Mouse (Mus musculus) brown adipose tissue, adult 24 weeks (tissue): Measurements from ENCODE around the gene Cyth1. TPM values are rescaled to one million over a fixed set of nuclear protein-coding genes. Genes with fewer than 3 reads are reported as not detected.

Experiments used
- H3K27ac ChIP-seq: fragments of 200-500 bp; replicated peaks from 2 replicates; pipeline ENCODE4 v1.5.1; 2012; ENCODE audit warnings: low read depth, mild to moderate bottlenecking, low read length
- H3K4me1 ChIP-seq: fragments of 200-500 bp; 2 replicates; pipeline ENCODE4 v1.6.1; 2012; ENCODE audit warnings: low read length, mixed read lengths; ENCODE audit not compliant: control insufficient read depth, insufficient read depth, insufficient read length
- H3K4me3 ChIP-seq: fragments of 200-500 bp; 2 replicates; pipeline ENCODE4 v1.5.1; 2012; ENCODE audit warnings: low read depth, mild to moderate bottlenecking, low read length, moderate library complexity; ENCODE audit not compliant: insufficient read depth
- polyA plus RNA-seq: library from polyadenylated mRNA; stranded (reverse); fragments of >200 nt; gene quantifications from 2 replicates; pipeline ENCODE4 v1.2.4, GENCODE M21; 2012; ENCODE audit not compliant: missing spikeins, insufficient read depth, insufficient read length

Gene Cyth1
- polyA plus RNA-seq, 1 experiment, result 41.9 TPM

DNA sequence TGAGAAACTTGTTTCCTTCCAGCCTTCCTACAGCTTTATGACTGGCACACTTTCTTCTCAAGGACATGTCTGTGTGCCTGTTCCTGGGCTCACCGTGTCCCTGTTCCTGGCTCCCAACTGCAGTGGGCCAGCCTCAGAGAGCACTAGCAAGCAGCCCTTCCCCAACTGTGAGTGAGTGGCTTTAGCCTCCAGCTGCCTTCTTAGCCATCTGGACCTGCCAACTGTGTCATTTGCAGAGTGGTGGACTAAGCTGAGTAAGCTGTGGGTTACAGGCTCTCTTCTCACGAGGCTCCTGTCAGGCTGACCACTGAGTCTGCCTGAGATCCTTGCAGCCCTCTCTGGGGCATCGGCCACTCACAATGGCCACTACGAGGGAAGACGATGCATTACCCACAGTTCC lies 75.6 kb downstream of the Cyth1 start:
- Histone ChIP-seq H3K4me3 (no peak overlapping the region), H3K27ac (peak overlapping the region; percentile 37), H3K4me1 (peaks cover 18% of the 10 kb centered on the region)

DNA sequence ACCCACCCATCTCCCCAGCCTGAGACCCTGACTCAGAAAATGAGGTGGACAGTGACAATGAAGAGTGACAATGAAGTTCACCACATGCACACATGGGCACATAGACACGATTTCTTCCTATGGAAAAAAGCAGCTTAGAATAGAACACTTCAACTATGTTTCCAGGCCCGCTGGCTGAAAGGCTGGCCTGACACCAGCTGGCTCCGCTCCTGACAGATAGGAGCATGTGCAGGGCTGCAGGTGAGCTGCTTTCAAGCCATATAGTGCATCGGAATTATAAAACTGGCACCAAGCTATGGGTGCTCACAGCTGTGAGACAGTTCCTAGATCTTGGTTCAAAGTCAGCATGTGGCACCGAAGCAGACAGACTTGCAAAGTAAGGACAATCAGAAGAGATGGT lies 78.1 kb downstream of the Cyth1 start:
- H3K4me1 ChIP-seq, result peaks cover 18% of the 10 kb centered on the region
- peak overlapping the region; percentile 70 for H3K27ac ChIP-seq
- no peak overlapping the region for H3K4me3 ChIP-seq

DNA sequence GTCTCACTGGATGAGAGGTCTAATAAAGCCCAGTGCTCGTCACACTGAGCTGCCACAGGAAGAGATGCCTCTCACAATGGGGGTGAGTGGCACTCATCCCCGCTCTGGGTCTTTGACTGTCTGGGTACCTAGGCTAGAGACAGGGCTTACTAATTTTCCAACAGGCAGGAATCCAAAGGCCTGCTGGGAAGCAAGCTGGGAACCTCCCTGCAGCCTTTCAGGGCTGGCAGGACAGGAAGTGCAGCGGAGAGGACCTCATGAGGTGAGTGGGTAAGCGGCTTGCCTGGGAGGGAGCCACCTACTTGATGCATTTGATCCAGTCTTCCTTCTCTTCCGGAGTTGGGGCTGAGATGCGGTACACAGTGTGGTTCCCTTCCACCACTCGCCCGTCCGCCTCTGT lies 79.7 kb downstream of the Cyth1 start:
- peaks cover 18% of the 10 kb centered on the region for H3K4me1 ChIP-seq
- no peak overlapping the region for H3K4me3 ChIP-seq
- 0 out of 2 replicates have a peak overlapping the region, but pooled peaks have one; percentile 17 for H3K27ac ChIP-seq

- H3K4me3 ChIP-seq, result no peak overlapping the region
- H3K4me1 ChIP-seq, result peaks cover 11% of the 10 kb centered on the region
- H3K27ac ChIP-seq, result no peak overlapping the region
Observed at GRCm38 (mm10) chr11:118166626-118167025, 81.8 kb downstream of the Cyth1 start.

DNA sequence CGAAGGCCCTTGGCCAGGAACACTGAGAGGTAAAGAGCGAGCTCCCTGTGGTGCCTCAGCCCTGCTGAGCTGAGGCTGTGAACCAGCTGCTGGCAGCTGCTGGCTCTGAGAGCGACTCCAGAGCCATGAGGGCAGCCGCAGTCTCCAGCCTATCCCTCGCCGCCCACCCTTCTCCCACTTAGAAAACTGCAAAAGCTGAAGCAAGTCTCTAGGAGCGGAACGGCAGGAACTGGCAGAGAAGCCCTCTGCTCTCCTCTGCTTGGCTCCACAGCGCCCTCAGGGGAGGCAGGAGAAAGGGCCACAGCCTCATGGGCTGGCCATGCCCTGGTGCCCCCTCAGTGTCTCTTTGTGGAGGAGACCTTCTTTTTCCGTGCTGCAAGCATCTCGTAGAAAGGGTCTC lies 82.7 kb downstream of the Cyth1 start:
- Histone ChIP-seq H3K27ac (no peak overlapping the region), H3K4me1 (peaks cover 7% of the 10 kb centered on the region; the same call in 1 of the 2 replicates), H3K4me3 (no peak overlapping the region)

DNA sequence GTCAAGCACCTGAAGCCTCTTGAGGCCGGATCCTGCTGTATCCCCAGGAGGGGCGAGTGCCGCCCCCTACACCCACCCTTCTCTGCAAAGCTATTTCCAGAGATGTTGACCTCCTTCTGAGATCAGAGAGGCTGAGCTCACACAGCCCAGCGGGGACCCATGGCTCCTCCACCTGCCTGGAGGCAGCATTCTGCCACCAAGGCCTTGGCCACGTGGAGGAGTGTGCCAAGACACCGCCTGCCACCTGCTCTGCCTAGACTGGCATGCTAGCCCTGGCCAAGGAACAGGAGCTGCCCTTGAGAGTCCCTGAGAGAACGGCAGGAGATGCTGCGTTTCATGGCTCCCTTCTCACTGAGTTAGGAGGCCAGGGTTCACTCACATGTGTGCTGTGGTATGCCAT lies 83.8 kb downstream of the Cyth1 start:
- Histone ChIP-seq H3K4me1 (0 out of 2 replicates have a peak, but pooled peaks cover 1% of the 10 kb centered on the region), H3K4me3 (no peak overlapping the region), H3K27ac (no peak overlapping the region)

- H3K4me3 ChIP-seq, result no peak overlapping the region
- H3K4me1 ChIP-seq, result no peaks in the 10 kb centered on the region
- no peak overlapping the region for H3K27ac ChIP-seq
Observed at GRCm38 (mm10) chr11:118162245-118162644, 86.1 kb downstream of the Cyth1 start.

- no peaks in the 10 kb centered on the region for H3K4me1 ChIP-seq
- no peak overlapping the region for H3K4me3 ChIP-seq
- H3K27ac ChIP-seq, result no peak overlapping the region
Observed at GRCm38 (mm10) chr11:118161240-118161639, 87.2 kb downstream of the Cyth1 start.

DNA sequence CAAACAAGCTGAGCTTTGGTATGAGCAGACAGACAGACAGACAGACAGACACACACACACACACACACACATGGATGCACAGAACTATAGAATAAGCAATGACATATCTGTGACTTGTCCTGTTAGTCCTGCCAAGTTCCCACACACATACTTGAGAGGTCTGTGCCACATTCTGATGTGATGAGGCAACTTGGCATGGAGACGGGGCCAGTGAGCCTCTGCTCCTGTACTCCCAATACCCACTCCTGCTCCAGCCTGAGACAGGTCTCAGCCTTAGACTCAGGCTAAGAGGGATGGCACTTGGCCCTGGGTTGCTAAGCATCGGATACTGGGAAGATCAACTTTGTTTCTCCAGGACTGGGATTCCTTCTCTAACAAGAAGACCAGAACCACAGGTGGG lies 87.6 kb downstream of the Cyth1 start:
- no peak overlapping the region for H3K4me3 ChIP-seq
- H3K27ac ChIP-seq, result no peak overlapping the region
- no peaks in the 10 kb centered on the region for H3K4me1 ChIP-seq

DNA sequence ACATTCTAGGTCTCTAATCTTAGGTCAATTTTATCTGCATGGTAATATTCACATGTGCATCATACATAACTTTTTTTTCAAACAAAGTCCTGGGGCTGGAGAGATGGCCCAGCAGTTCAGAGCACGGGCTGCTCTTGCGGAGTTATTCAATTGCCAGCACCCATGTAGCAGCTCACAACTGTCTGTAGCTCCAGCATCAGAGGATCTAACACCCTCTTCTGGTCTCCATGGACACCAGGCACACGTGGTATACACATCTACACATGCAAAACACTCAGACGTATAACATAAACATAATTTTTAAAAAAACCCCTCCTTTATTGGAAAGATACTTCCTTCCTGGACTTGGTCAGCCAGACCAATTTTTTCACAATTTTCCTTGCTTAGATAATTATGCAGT lies 89.6 kb downstream of the Cyth1 start:
- Histone ChIP-seq H3K27ac (no peak overlapping the region), H3K4me1 (no peaks in the 10 kb centered on the region), H3K4me3 (no peak overlapping the region)

DNA sequence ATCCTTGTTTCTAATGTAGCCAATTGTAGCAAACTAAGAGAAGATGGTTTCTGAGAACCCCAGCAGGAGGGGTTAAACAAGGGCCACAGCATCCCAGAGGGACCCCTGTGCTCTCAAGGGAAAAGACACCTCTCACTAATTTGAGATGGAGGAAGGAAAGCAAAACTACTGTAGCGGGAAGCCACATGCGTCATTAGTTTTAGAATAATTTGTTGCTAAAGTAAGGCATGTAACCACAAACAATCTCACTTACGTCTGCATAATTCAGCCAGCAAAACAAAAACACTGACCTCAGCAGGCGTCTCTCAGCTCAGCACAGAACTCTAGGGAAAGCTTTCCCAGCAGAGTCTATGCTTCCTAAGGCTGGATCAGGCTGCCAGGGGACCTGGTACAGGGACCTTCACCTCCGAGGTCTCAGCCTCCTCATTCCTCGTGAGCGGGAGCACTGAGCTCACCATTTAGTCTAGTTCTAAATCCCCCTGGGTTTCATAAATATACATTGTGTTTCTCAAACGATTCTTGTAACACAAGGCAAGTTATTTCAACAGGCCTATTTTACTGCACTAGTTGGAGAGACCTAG lies 91.8 kb downstream of the Cyth1 start:
- no peak overlapping the region for H3K4me3 ChIP-seq
- H3K4me1 ChIP-seq, result no peaks in the 10 kb centered on the region
- H3K27ac ChIP-seq, result peak overlapping the region; percentile 56; the same call in 1 of the 2 replicates

DNA sequence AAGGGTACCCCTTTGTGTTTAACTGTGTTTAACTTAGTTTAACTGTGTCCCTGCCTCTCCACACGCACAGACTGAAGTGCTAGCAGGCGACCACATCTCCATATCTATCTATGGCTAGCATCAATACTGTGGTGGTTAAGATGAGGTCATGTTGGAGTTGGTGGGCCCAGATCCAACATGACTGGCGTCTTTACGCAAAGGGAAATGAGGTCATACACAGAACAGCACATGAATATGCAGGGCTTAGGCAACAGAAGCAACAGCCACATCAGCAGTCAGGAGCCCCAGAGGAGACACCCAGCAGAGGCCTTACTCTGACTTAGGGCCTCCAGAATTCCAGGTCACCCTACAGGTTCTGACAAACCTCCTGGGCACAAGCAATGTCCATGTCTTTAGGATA lies 95.4 kb downstream of the Cyth1 start:
- Histone ChIP-seq H3K4me1 (0 out of 2 replicates have a peak, but pooled peaks cover 3% of the 10 kb centered on the region), H3K27ac (no peak overlapping the region; the same call in 1 of the 2 replicates), H3K4me3 (no peak overlapping the region)

DNA sequence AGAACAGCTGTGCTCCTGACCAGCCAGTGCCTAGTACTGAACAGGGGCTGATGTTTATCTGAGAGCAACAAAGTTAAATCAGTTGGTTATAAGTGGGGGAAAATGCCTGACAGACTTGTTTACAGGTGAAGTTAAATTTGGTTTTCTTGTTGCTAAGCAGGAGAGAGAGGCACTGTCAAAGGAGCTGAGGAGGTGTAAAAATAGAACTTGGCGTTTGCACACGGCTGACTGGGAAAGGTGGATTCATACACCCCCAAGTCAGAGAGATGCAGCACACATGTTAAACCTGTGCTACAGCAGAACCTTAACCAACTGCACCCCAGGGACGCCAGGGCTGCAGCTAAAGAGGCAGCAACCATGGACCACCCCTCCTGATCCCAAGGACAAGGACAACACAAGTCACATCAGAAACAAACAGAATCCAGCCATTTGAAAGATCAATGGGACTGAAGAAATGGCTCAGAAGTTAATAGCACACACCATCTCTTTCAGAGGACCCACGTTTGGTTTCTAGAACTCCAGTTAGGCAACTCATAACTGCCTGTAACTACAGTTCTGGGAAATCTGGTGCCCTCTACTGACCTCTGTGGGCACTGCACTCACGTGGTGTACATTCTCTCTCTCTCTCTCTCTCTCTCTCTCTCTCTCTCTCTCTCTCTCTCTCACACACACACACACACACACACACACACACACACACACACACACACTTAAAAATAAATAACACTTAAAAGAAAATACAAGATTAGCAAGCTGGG lies 96.8 kb downstream of the Cyth1 start:
- H3K4me3 ChIP-seq, result no peak overlapping the region
- 0 out of 2 replicates have a peak, but pooled peaks cover 3% of the 10 kb centered on the region for H3K4me1 ChIP-seq
- H3K27ac ChIP-seq, result no peak overlapping the region

DNA sequence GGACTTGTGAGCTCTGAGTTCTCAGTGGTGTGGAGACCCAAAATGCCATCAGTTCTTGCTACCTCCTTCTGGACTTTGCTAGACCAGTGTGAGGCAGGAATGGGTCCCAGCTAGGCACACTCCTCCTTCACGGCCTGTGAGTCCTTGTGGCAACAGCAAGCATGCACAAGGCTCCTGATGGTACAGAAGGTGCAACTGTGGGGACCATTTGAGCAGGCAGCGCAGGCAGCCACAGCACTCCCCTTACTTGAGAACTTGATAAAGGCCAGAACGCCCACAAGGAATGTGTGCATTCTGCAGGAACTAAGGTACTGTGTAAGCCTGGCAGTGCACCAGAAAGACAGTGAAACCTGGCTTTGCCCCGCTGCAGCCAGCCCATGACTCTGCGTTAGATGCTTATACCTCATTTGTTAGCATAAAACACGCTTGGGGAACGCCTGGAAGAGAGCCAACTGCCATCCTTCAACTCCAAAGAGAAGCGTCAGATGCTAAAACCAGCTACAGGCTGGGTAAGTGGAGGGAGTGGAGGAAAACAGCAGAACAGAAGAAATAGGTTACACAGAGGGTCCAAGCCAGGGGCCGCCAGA lies 98.2 kb downstream of the Cyth1 start:
- H3K27ac ChIP-seq, result peak overlapping the region; percentile 19; the same call in 1 of the 2 replicates
- 0 out of 2 replicates have a peak, but pooled peaks cover 3% of the 10 kb centered on the region for H3K4me1 ChIP-seq
- no peak overlapping the region for H3K4me3 ChIP-seq

DNA sequence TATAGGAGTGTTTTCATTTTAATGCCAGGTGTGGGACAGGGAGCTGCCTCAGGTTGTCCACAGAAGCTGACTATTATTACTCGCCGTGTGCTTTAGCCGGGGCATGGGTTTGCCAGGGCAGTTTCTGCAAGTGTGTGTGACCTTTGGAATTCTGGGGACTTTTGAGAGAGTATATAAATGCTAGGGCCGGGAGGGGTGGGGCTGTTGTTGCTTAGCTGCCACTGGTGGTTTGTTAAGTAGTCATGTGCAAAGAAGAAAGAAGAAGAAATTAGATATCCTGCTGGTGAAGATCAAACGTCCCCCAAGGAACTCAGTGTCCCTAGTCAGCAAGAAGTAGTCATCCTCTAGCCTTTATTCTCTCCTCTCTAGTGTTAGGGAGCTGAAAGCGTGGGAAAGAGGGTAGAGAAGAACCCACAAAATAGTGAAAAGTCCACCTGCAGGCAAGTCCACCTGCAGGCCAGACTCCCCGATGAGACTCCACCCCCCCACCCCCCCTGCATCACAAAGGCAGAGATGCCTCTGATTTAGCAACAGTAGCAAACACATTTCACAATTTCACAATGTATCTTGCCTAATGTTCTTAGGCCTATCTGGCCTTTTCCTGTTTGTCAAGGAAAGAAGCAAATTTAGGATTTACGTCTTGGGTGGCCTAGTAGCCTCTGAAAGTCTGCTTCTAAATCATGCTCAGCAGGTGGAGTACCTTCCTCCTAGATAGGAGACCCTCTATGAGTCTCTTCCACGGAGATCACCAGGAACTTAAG lies 100.3 kb downstream of the Cyth1 start:
- Histone ChIP-seq H3K4me3 (no peak overlapping the region), H3K27ac (peak overlapping the region; percentile 44), H3K4me1 (0 out of 2 replicates have a peak, but pooled peaks cover 5% of the 10 kb centered on the region)
